Mouse (Mus musculus) adrenal gland, adult 2 months (tissue): ENCODE measurements around the gene Fabp3. TPM values are rescaled to one million over a fixed set of nuclear protein-coding genes. Genes with fewer than 3 reads are reported as not detected.
A peak's percentile ranks its signal among the peaks of the same experiment; 100 is the strongest.

Source experiments
- DNase-seq: peaks from one replicate; pipeline ENCODE4 v3.0.0; 2021
- polyA plus RNA-seq: library from polyadenylated mRNA; depleted of rRNA; stranded (reverse); fragments of >200 nt; gene quantifications from 2 replicates; pipeline ENCODE4 v1.2.3, GENCODE M21; 2012
- total RNA-seq, 2 experiments: library from RNA; stranded (reverse); gene quantifications; 2 replicates each; pipeline ENCODE4 v1.2.3; 2021

Gene Fabp3
- total and polyA plus RNA-seq, 3 experiments: 24.8 to 150 (median 51.1) TPM

GRCm38 (mm10) chr4:130294513-130294912, 13.9 kb upstream of the Fabp3 start:
- no peak for DNase-seq

GRCm38 (mm10) chr4:130295047-130295745, 13.2 kb upstream of the Fabp3 start:
- no peak for DNase-seq

GRCm38 (mm10) chr4:130296243-130296965, 12.0 kb upstream of the Fabp3 start:
- DNase-seq: no peak

GRCm38 (mm10) chr4:130297123-130297529, 11.3 kb upstream of the Fabp3 start:
- DNase-seq: no peak

GRCm38 (mm10) chr4:130298877-130299628, 9.3 kb upstream of the Fabp3 start:
- DNase-seq: no peak

GRCm38 (mm10) chr4:130299629-130300018, 8.8 kb upstream of the Fabp3 start:
- no peak for DNase-seq

- no peak for DNase-seq
Measured at GRCm38 (mm10) chr4:130302285-130302870, 6.0 kb upstream of the Fabp3 start.

GRCm38 (mm10) chr4:130304746-130305145, 3.6 kb upstream of the Fabp3 start:
- DNase-seq: no peak

- peak; percentile 73 for DNase-seq
Measured at GRCm38 (mm10) chr4:130306796-130307630, 1.4 kb upstream of the Fabp3 start.

- DNase-seq: peak; percentile 67
Measured at GRCm38 (mm10) chr4:130307851-130308230, 554 bp upstream of the Fabp3 start.

GRCm38 (mm10) chr4:130309254-130309653, 859 bp downstream of the Fabp3 start:
- no peak for DNase-seq

- no peak for DNase-seq
Measured at GRCm38 (mm10) chr4:130312526-130312925, 4.1 kb downstream of the Fabp3 start.

- DNase-seq: no peak
Measured at GRCm38 (mm10) chr4:130313552-130313951, 5.2 kb downstream of the Fabp3 start.

GRCm38 (mm10) chr4:130315771-130316527, 7.6 kb downstream of the Fabp3 start:
- peak; percentile 91 for DNase-seq

GRCm38 (mm10) chr4:130316691-130317090, 8.3 kb downstream of the Fabp3 start:
- DNase-seq: peak; percentile 63

GRCm38 (mm10) chr4:130318122-130318521, 9.7 kb downstream of the Fabp3 start:
- DNase-seq: no peak

GRCm38 (mm10) chr4:130319564-130319963, 11.2 kb downstream of the Fabp3 start:
- no peak for DNase-seq

- DNase-seq: no peak
Measured at GRCm38 (mm10) chr4:130321640-130322039, 13.2 kb downstream of the Fabp3 start.

- DNase-seq: no peak
Measured at GRCm38 (mm10) chr4:130322567-130322966, 14.2 kb downstream of the Fabp3 start.

- DNase-seq: no peak
Measured at GRCm38 (mm10) chr4:130323165-130323564, 14.8 kb downstream of the Fabp3 start.

GRCm38 (mm10) chr4:130323607-130324006, 15.2 kb downstream of the Fabp3 start:
- DNase-seq: no peak
